Mouse (Mus musculus): ENCODE measurements at regions not wholly inside any gene's neighbourhood (a gene's known extent, or its start where the extent isn't known, plus 50 kb on each side); places are given as distances from the start of the nearest gene placed in this dataset.

DNA sequence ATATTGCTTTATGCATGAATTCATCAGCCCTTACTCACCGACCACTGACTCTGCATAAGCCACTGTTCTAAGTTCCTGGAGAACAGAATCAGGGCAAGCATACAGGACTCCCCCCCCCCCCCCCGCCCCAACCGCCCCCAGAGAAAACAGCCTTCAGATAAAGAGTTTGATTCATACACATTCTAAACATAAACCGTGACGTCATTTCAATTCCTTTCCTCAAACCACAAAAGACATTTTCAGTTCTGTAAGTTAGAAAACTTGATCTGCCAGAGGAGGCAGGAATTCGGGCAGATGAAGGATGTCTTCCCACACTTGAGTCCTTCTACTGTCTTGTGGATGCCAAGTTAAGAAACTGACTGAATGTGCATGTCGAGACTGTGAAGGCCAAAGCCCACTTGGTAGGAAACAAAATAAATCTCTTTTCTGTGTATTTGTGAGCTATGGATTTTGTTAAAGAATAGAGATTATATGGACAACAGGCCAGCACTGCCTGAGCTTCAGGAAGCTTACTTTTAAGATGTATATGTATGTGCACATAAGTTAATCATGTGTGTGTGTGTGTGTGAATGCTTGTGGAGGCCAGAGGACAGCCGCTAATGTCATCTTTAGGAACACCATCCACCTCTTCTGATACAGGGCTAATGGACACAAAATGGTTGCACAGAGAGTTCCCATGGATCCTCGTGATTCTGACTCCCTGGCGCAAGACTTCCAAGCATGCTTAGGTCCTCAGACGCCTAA lies 202.4 kb downstream of the Sox4 start:
- H3K4me3 ChIP-seq (ENCODE audit: insufficient read depth in 1 of 2, low read depth in 1 of 2, low read length in 2 of 2, poor library complexity in 1 of 2, severe bottlenecking in 1 of 2) = no peak overlapping the region
- in situ Hi-C loops (cut with MboI; ENCODE audit: low sequenced_read_pairs in 2 of 2, unreplicated experiment in 2 of 2) = no loop called here
- TF ChIP-seq ZNF384 (IDR thresholded peaks at IDR 0.05; ENCODE audit: low read depth, low read length) = no peak
- no peak for TF ChIP-seq MAFK (IDR thresholded peaks at IDR 0.05; ENCODE audit: insufficient read depth, low read depth, low read length)
- TF ChIP-seq ZC3H11A (IDR thresholded peaks at IDR 0.05; ENCODE audit: borderline replicate concordance, low read depth, low read length) = no peak
- TF ChIP-seq CHD2 (IDR thresholded peaks at IDR 0.05; ENCODE audit: low read depth, low read length) = no peak
- no peak for TF ChIP-seq HCFC1 (IDR thresholded peaks at IDR 0.05; ENCODE audit: borderline replicate concordance, insufficient read depth, low read length)
- H3K9me3 ChIP-seq (ENCODE audit: control insufficient read depth, insufficient read depth, low read depth, low read length) = no peaks in the 10 kb centered on the region
- no peaks in the 10 kb centered on the region for H3K36me3 ChIP-seq (ENCODE audit: control insufficient read depth, insufficient read depth, low read length, poor library complexity, severe bottlenecking)
- no peak overlapping the region for H3K9ac ChIP-seq (ENCODE audit: insufficient read depth, low read depth, low read length, poor library complexity, severe bottlenecking)
- 0 out of 4 replicates have a peak, but pooled peaks cover 0 to 1% of the 10 kb centered on the region in 2 experiments for H3K4me1 ChIP-seq (ENCODE audit: control insufficient read depth in 2 of 2, insufficient read depth in 2 of 2, low read length in 2 of 2, poor library complexity in 1 of 2)
- H3K27ac ChIP-seq (ENCODE audit: insufficient read depth, low read depth, low read length, poor library complexity, severe bottlenecking) = no peak overlapping the region
- no peak for DNase-seq (ENCODE audit: low read depth, low spot score)

DNA sequence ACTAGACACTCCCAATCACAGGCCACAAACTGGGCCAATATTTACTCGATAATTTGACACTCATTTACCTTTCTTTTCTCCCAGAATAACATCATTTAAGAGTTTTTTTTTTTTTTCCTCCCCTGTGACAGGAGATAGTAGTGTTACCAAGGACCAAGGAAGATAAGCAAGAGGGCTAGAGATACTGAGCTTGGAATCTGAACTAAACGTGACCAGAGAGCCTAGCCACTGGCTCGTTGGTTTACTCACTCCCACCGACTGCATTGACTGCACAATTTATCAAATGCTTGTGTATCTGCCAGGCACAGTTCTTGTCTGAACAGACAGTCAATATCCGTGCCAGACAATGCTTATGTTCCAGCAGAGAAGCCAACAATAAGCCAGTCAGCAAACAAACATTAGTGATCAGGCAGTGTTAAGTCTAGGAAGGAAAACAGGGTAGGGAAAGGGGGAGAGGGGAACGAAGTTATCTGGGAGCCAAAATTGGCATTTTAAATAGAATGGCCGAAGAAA lies 213.3 kb downstream of the Sox4 start:
- Histone ChIP-seq H3K4me1 (ENCODE audit: control insufficient read depth in 2 of 2, insufficient read depth in 2 of 2, low read length in 2 of 2, poor library complexity in 1 of 2) (peaks cover 0 to 3% of the 10 kb centered on the region in 2 experiments; a peak in 1 of 4 replicates), H3K27ac (ENCODE audit: insufficient read depth, low read depth, low read length, poor library complexity, severe bottlenecking) (no peak overlapping the region), H3K36me3 (ENCODE audit: control insufficient read depth, insufficient read depth, low read length, poor library complexity, severe bottlenecking) (no peaks in the 10 kb centered on the region), H3K9ac (ENCODE audit: insufficient read depth, low read depth, low read length, poor library complexity, severe bottlenecking) (no peak overlapping the region), H3K4me3 (ENCODE audit: insufficient read depth in 1 of 2, low read depth in 1 of 2, low read length in 2 of 2, poor library complexity in 1 of 2, severe bottlenecking in 1 of 2) (no peak overlapping the region), H3K9me3 (ENCODE audit: control insufficient read depth, insufficient read depth, low read depth, low read length) (no peaks in the 10 kb centered on the region)
- DNase-seq (ENCODE audit: low read depth, low spot score) = no peak
- in situ Hi-C loops (cut with MboI; ENCODE audit: low sequenced_read_pairs in 2 of 2, unreplicated experiment in 2 of 2) = no loop called here
- TF ChIP-seq ZC3H11A (IDR thresholded peaks at IDR 0.05; ENCODE audit: borderline replicate concordance, low read depth, low read length) (no peak), ZNF384 (IDR thresholded peaks at IDR 0.05; ENCODE audit: low read depth, low read length) (no peak), MAFK (IDR thresholded peaks at IDR 0.05; ENCODE audit: insufficient read depth, low read depth, low read length) (no peak), HCFC1 (IDR thresholded peaks at IDR 0.05; ENCODE audit: borderline replicate concordance, insufficient read depth, low read length) (no peak), CHD2 (IDR thresholded peaks at IDR 0.05; ENCODE audit: low read depth, low read length) (no peak)

DNA sequence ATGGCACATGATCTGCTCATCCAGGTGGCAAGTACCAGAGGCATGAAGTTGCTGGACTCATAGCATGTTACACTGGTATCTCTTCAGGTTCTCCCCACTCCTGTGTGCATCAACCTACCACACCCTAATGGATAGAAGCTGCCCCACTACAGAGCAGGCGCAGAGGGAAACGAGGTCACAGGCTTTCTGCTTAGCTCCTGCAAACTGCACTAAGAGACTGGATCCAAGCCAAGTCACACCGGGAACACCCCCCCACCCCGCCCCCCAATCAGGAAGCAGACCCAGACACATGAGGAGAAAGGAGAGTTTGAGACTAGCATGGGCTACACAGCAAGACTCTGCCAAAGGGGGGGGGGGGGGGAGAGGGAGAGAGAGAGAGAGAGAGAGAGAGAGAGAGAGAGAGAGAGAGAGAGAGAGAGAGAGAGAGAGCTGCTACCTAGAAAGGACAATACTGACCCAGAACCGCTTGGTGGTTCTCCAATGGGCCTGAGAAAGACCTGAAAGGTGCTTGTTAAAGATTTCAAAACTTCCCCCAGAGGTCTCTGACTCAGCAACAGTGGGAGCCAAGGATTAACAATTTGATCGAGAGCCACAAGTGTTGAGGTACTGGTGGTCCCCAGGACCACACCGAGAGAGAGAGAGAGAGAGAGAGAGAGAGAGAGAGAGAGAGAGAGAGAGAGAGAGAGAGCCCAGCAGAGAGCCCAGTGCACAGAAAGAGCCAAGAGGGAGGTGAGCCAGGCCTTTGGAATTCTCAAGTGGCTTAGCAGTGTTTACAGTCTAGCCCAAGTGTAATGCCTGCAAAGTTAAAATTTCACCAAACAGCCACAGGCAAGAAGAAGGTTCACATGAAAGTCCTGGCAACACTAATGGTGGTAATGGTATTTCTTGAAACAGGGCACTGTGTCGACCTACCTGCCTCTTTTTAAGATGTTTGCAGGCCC lies 215.1 kb downstream of the Sox4 start:
- Histone ChIP-seq H3K4me1 (ENCODE audit: control insufficient read depth in 2 of 2, insufficient read depth in 2 of 2, low read length in 2 of 2, poor library complexity in 1 of 2) (peaks cover 0 to 3% of the 10 kb centered on the region in 2 experiments; a peak in 1 of 4 replicates), H3K4me3 (ENCODE audit: insufficient read depth in 1 of 2, low read depth in 1 of 2, low read length in 2 of 2, poor library complexity in 1 of 2, severe bottlenecking in 1 of 2) (no peak overlapping the region), H3K9ac (ENCODE audit: insufficient read depth, low read depth, low read length, poor library complexity, severe bottlenecking) (no peak overlapping the region), H3K27ac (ENCODE audit: insufficient read depth, low read depth, low read length, poor library complexity, severe bottlenecking) (no peak overlapping the region), H3K36me3 (ENCODE audit: control insufficient read depth, insufficient read depth, low read length, poor library complexity, severe bottlenecking) (no peaks in the 10 kb centered on the region), H3K9me3 (ENCODE audit: control insufficient read depth, insufficient read depth, low read depth, low read length) (no peaks in the 10 kb centered on the region)
- TF ChIP-seq CHD2 (IDR thresholded peaks at IDR 0.05; ENCODE audit: low read depth, low read length) = no peak
- no peak for TF ChIP-seq ZC3H11A (IDR thresholded peaks at IDR 0.05; ENCODE audit: borderline replicate concordance, low read depth, low read length)
- TF ChIP-seq MAFK (IDR thresholded peaks at IDR 0.05; ENCODE audit: insufficient read depth, low read depth, low read length) = no peak
- no peak for TF ChIP-seq ZNF384 (IDR thresholded peaks at IDR 0.05; ENCODE audit: low read depth, low read length)
- TF ChIP-seq HCFC1 (IDR thresholded peaks at IDR 0.05; ENCODE audit: borderline replicate concordance, insufficient read depth, low read length) = no peak
- DNase-seq (ENCODE audit: low read depth, low spot score) = no peak
- in situ Hi-C loops (cut with MboI; ENCODE audit: low sequenced_read_pairs in 2 of 2, unreplicated experiment in 2 of 2) = no loop called here

DNA sequence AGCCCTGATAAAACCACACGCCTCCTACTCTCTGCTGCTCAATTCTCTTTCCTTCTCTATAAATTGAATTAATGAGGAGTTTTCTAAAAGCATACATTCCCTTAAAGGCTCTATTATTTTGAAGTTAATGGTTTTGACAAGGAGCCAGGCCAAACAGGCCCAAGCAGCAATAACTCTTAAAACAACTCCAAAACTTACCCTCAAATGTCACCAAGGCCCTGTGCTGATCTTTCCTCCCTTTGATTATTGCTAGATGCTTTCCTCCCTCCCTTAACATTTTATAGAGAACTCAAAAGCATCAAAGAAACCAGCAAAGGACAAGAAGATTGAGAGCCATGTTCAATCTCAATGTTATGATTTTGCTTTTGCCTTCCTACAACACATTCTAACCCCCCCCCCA lies 221.0 kb downstream of the Sox4 start:
- no peaks in the 10 kb centered on the region for H3K9me3 ChIP-seq (ENCODE audit: control insufficient read depth, insufficient read depth, low read depth, low read length)
- TF ChIP-seq ZC3H11A (IDR thresholded peaks at IDR 0.05; ENCODE audit: borderline replicate concordance, low read depth, low read length) (no peak), CHD2 (IDR thresholded peaks at IDR 0.05; ENCODE audit: low read depth, low read length) (no peak), ZNF384 (IDR thresholded peaks at IDR 0.05; ENCODE audit: low read depth, low read length) (no peak), HCFC1 (IDR thresholded peaks at IDR 0.05; ENCODE audit: borderline replicate concordance, insufficient read depth, low read length) (no peak)
- H3K9ac ChIP-seq (ENCODE audit: insufficient read depth, low read depth, low read length, poor library complexity, severe bottlenecking) = no peak overlapping the region
- no peaks in the 10 kb centered on the region for H3K36me3 ChIP-seq (ENCODE audit: control insufficient read depth, insufficient read depth, low read length, poor library complexity, severe bottlenecking)
- no peak overlapping the region for H3K4me3 ChIP-seq (ENCODE audit: insufficient read depth in 1 of 2, low read depth in 1 of 2, low read length in 2 of 2, poor library complexity in 1 of 2, severe bottlenecking in 1 of 2)
- in situ Hi-C loops (cut with MboI; ENCODE audit: low sequenced_read_pairs in 2 of 2, unreplicated experiment in 2 of 2) = no loop called here
- H3K27ac ChIP-seq (ENCODE audit: insufficient read depth, low read depth, low read length, poor library complexity, severe bottlenecking) = no peak overlapping the region
- no peak for DNase-seq (ENCODE audit: low read depth, low spot score)
- no peaks in the 10 kb centered on the region for H3K4me1 ChIP-seq (ENCODE audit: control insufficient read depth in 2 of 2, insufficient read depth in 2 of 2, low read length in 2 of 2, poor library complexity in 1 of 2)

Data from ES-E14 (cell line).